Mouse (Mus musculus) adrenal gland, postnatal 10 days (tissue): ENCODE measurements at regions not wholly inside any gene's neighbourhood (a gene's known extent, or its start where the extent isn't known, plus 50 kb on each side); places are given as distances from the start of the nearest gene placed in this dataset.
A peak's percentile ranks its signal among the peaks of the same experiment; 100 is the strongest.

Experiments used
- DNase-seq: peaks from one replicate; pipeline ENCODE4 v3.0.0; 2021; ENCODE audit warnings: mixed read lengths

- DNase-seq: peak; percentile 21
These were observed 61.6 kb upstream of the Avpr1a start for GRCm38 (mm10) chr10:122386748-122387147.

GRCm38 (mm10) chr10:122379661-122380344 is 68.5 kb upstream of the Avpr1a start:
- no peak for DNase-seq

GRCm38 (mm10) chr10:122343291-122343690 is 105.0 kb upstream of the Avpr1a start:
- DNase-seq: no peak

DNA sequence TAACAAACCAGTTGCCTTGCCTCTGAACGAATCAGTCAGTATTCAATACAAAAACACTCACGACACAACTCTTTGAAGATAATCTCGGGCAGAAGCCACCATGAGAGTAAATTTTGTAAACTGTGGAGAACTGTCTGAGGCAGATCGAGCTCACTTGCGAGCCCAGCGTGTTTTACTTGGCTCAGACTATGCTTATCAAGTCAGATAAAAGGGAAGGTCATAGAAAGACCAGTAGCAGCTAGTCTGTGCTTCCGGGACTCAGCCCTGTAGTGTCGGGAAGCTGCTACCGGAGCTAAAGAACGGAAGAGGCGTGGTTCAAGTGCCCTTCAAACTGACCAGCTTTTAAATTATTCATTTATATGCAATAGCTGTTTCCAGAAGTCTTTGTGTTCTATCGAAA is 105.9 kb upstream of the Avpr1a start:
- peak; percentile 4 for DNase-seq

DNA sequence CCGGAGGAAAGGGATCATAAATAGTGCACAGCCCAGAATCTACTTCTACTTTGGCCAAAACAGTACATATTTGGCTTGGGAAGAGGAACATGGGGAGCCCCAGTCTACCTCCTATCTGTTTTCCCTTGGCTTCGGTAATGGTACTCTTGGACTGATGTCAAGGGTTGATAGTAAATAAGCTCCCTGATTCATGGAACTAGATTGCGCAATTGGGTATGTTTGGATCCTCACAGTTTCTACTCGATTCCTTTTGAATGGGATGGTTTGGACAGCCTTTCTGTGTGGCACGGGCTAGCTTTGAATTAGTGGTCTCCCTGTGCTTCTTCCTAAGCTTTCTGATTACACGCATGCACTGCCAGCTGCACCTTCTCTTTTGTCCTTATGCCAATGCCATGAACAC is 121.4 kb upstream of the Avpr1a start:
- peak; percentile 5 for DNase-seq

DNA sequence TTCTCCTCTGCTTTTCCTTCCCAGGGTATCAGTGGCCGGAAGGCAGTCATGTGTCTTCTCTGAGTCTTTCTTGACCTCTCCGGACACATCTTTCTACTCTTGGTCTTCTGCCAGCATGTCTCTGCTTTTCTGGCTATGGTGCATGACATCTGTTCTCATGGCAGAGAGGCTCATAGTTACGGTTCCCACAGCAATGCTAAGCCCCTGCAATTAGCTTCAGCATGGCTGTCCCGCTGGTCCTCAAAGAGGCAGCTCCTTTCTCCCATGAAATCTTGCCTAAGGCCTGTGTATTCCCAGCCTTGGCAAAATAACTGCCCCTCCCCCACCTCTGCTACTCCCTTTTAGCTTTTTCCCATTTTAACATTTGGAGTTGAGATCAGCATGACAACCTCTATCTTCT is 129.4 kb upstream of the Avpr1a start:
- DNase-seq: no peak

GRCm38 (mm10) chr10:122310646-122311193 is 137.6 kb upstream of the Avpr1a start:
- no peak for DNase-seq

- peak; percentile 51 for DNase-seq
These were observed 139.6 kb upstream of the Avpr1a start for GRCm38 (mm10) chr10:122308691-122309090.

DNA sequence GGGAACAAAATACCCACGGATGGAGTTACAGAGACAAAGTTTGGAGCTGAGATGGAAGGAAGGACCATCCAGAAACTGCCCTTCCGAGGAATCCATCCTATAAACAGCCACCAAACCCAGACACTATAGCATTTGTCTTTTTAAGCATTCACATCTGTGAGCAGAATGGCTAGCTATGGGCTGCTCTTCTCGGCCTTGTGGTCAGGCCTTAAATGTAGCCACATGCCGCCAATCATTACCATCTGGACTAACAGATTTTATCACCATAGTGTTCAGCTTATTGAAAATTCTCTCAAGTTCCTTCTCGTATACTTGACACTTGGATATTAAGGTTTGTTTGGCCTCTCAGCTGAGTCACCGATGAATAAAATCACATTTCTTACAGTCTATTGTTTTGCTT is 146.0 kb upstream of the Avpr1a start:
- DNase-seq: no peak

GRCm38 (mm10) chr10:122295921-122296425 is 152.3 kb upstream of the Avpr1a start:
- no peak for DNase-seq

DNA sequence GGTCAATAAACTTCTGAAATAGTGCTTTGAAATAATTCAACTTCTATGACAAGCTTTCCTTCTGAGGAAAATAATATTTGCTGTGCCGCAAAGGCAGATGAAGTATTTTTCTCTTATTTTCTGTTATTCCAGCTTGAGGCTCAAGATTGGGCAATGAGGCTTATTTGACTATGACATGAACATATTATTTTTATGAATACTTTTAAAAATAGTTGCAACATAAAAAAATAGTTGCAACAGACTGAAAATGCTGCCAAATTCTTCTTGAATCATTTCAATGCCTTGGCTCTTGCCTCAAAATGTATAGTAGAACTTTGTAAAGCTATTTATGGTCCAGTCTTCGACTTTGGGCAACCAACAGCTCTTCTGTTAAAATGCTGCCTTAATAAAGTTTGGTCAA is 156.7 kb upstream of the Avpr1a start:
- DNase-seq: no peak

- no peak for DNase-seq
These were observed 157.2 kb upstream of the Avpr1a start for GRCm38 (mm10) chr10:122291091-122291490.

- DNase-seq: no peak
These were observed 173.4 kb upstream of the Avpr1a start for GRCm38 (mm10) chr10:122274885-122275284.

DNA sequence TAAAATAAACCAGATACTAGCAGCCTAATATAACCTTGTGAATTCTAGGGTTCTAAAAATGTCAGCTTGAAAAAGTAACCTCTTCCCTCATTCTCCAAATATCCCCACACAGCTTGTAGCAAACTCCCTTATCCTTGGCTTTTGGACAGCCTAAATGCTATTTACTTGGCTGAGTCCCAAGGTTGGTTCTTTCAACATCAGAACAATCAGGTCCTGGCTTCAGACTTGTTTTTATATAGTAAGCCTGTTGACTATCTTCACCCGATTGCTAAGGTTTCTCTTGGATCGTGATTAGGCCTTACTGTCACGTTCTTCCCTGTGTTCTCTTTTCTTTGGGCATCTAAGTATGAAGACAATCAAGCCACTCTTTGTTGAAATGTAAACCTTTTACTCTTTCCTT is 174.1 kb upstream of the Avpr1a start:
- peak; percentile 59 for DNase-seq

GRCm38 (mm10) chr10:122264070-122264469 is 166.9 kb upstream of the Rxylt1 start:
- no peak for DNase-seq

DNA sequence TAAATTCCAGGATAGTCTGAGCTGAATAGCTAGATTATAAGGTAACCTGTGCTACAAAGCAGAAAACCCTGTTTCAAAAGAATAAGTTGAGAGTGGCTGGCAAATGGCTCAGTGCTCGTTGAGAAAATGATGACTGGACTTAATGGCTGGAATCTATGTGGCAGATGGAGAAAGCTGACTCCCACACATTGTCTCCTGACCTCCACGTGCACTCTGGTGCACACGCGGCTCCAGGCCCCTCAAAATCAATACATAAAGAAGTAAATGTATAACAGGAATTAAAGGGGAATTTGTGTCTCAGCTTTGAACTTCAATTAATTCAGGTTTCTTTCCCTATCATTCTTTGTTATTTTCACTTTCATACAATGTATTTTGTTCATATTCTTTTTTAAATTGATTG is 162.2 kb upstream of the Rxylt1 start:
- no peak for DNase-seq

DNA sequence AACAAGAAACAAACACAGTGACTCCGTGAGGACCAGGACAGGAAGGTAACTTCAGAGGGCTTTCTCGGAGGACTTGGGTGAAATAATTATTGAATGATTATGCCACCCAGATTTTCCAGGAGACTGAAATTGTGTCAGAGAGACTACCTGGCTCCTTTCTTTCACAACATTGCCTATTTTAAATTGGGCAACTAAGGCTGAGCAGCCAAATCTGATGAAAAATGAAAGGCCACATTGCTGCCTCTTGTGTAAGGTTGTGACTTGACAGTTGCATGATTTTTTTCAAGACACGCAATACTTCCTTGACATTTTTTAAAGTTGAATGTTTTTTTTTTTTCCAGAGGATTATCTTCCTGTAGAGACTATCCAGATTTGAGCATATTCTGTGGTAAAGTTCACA is 161.5 kb upstream of the Rxylt1 start:
- no peak for DNase-seq

- no peak for DNase-seq
These were observed 134.6 kb upstream of the Rxylt1 start for GRCm38 (mm10) chr10:122231818-122232217.

- DNase-seq: peak; percentile 71
These were observed 133.6 kb upstream of the Rxylt1 start for GRCm38 (mm10) chr10:122230746-122231145.

DNA sequence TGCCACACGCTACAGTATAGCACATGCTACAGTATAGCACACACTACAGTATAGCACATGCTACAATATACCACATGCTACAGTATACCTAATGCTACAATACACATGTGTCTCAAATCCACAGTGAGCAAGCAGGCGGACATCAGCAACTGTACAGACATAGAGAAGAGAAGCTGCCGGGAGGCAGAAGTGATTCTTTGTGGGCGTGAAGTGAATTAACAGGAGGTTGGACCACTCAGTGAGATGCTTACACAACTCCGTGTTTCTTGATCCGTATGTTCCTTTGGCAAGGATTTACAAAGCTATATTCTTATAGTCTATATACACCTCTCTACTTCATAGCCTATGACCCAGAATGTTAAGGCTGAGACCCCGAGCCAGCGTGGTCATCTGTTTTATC is 128.5 kb upstream of the Rxylt1 start:
- DNase-seq: no peak

GRCm38 (mm10) chr10:122223076-122223475 is 125.9 kb upstream of the Rxylt1 start:
- DNase-seq: no peak

- DNase-seq: no peak
These were observed 120.4 kb upstream of the Rxylt1 start for GRCm38 (mm10) chr10:122217594-122217993.

DNA sequence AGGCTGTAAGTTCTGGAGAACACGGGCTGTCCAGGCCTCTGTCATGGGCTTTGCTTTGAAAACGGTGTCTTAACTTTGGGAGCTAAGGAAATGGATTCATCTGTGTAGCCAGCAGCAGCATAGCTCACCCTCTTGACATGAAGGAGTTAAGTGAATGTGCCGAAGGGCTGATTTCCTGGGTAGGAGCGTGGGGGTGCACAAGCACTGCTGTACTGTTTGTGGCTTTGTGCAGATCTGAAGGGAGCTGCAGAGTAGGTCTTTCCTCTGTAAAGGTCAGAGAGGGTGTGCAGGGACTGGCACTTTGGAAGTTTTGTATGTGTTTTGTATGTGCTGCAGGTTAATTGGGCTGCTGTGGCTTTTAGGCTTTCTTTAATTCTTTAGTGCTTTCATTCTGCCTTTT is 102.6 kb upstream of the Rxylt1 start:
- DNase-seq: no peak

- no peak for DNase-seq
These were observed 100.5 kb upstream of the Rxylt1 start for GRCm38 (mm10) chr10:122197703-122198102.
